Mouse (Mus musculus) liver, embryonic 14.5 days (tissue): ENCODE measurements around the gene Col23a1.

Source experiments
- CTCF ChIP-seq: IDR thresholded peaks from 2 replicates; pipeline ENCODE4 v1.5.1; 2016; ENCODE audit warnings: antibody characterized with exemption, low read depth, control low read depth
- EP300 ChIP-seq: IDR thresholded peaks from 2 replicates; pipeline ENCODE4 v1.6.1; 2016; ENCODE audit warnings: antibody characterized with exemption, low read depth

- TF ChIP-seq CTCF = no peak
- TF ChIP-seq EP300 = no peak
Measured at GRCm38 (mm10) chr11:51584057-51584430, 294.3 kb downstream of the Col23a1 start.
